Mouse (Mus musculus) stomach, embryonic 14.5 days (tissue): ENCODE data around the gene Sec24b. TPM values are rescaled to one million over a fixed set of nuclear protein-coding genes. Genes with fewer than 3 reads are reported as not detected.

Source experiments
- ATAC-seq: fragments of 200-750 bp; cut with Nextera tagmentation; 2 replicates; pipeline ENCODE4 v1.8.0; 2017; ENCODE audit warnings: low read depth, moderate TSS enrichment; ENCODE audit not compliant: insufficient number of reproducible peaks, insufficient read depth, low FRiP score
- H3K27ac ChIP-seq: fragments of 300-500 bp; sonication (generic); 2 replicates; pipeline ENCODE4 v1.5.1; 2014; ENCODE audit warnings: mild to moderate bottlenecking, low read length, moderate library complexity, mixed read lengths
- H3K27me3 ChIP-seq: fragments of 300-500 bp; sonication (generic); 2 replicates; pipeline ENCODE4 v1.6.1; 2014; ENCODE audit warnings: low read length, control low read depth, mixed read lengths; ENCODE audit not compliant: control insufficient read depth, insufficient read depth
- H3K36me3 ChIP-seq: fragments of 300-500 bp; sonication (generic); 2 replicates; pipeline ENCODE4 v1.6.1; 2014; ENCODE audit warnings: mild to moderate bottlenecking, control low read depth, low read length, moderate library complexity, mixed read lengths; ENCODE audit not compliant: control insufficient read depth, insufficient read depth
- H3K4me1 ChIP-seq: fragments of 300-500 bp; sonication (generic); 2 replicates; pipeline ENCODE4 v1.6.1; 2014; ENCODE audit warnings: low read length, control low read depth, mixed read lengths; ENCODE audit not compliant: control insufficient read depth, insufficient read depth
- H3K4me2 ChIP-seq: fragments of 300-500 bp; sonication (generic); replicated peaks from 2 replicates; pipeline ENCODE4 v1.6.1; 2014; ENCODE audit warnings: low read depth, low read length, control low read depth
- H3K4me3 ChIP-seq: fragments of 300-500 bp; sonication (generic); 2 replicates; pipeline ENCODE4 v1.5.1; 2014; ENCODE audit warnings: low read depth, low read length, control low read depth
- H3K9ac ChIP-seq: fragments of 300-500 bp; sonication (generic); replicated peaks from 2 replicates; pipeline ENCODE4 v1.6.1; 2014; ENCODE audit warnings: low read depth, mild to moderate bottlenecking, control low read depth, low read length, moderate library complexity, mixed read lengths
- H3K9me3 ChIP-seq: fragments of 300-500 bp; sonication (generic); 2 replicates; pipeline ENCODE4 v1.6.1; 2016; ENCODE audit warnings: low read depth, low read length, control low read depth; ENCODE audit not compliant: control insufficient read depth
- WGBS: fragments of 180-500 bp; shearing (Covaris S2); extraction: QIAGEN DNeasy Blood & Tissue Kit; methylation state at CpG from one replicate; pipeline ENCODE4 v1.1.7; 2014; 5-methylcytosine and 5-hydroxymethylcytosine counted together
- polyA plus RNA-seq: library from polyadenylated mRNA; unstranded; fragments of >200 nt; fragmentation: Nextera tagmentation; extraction: Ambion mirVana; gene quantifications from 2 replicates; pipeline ENCODE4 v1.2.1, GENCODE M21; 2014

The Sec24b gene
- polyA plus RNA-seq, 1 experiment from 2014 or later: 37.1 TPM

GRCm38 (mm10) chr3:130060396-130061029, 840 bp downstream of the Sec24b start:
- H3K9me3 ChIP-seq: no peaks in the 10 kb centered on the region
- H3K4me3 ChIP-seq: peak overlapping the region; percentile 90
- peak overlapping the region; percentile 97 for H3K9ac ChIP-seq
- no peaks in the 10 kb centered on the region for H3K27me3 ChIP-seq
- H3K36me3 ChIP-seq: no peaks in the 10 kb centered on the region
- peaks cover 15% of the 10 kb centered on the region for H3K4me1 ChIP-seq
- WGBS: under 1% methylated on average over 47 of the region's 92 CpGs
- peak overlapping the region; percentile 98 for H3K27ac ChIP-seq
- peak overlapping the region; percentile 73 for H3K4me2 ChIP-seq
- peak; percentile 93 for ATAC-seq

GRCm38 (mm10) chr3:130059805-130060395, 1.5 kb downstream of the Sec24b start:
- WGBS: under 1% methylated on average over 40 of the region's 42 CpGs
- ATAC-seq: no peak; the same call in 1 of the 2 replicates
- H3K27me3 ChIP-seq: no peaks in the 10 kb centered on the region
- H3K4me1 ChIP-seq: peaks cover 15% of the 10 kb centered on the region
- H3K9me3 ChIP-seq: no peaks in the 10 kb centered on the region
- H3K36me3 ChIP-seq: no peaks in the 10 kb centered on the region
- peak overlapping the region; percentile 90 for H3K4me3 ChIP-seq
- peak overlapping the region; percentile 73 for H3K4me2 ChIP-seq
- H3K27ac ChIP-seq: peak overlapping the region; percentile 98
- peak overlapping the region; percentile 97 for H3K9ac ChIP-seq

- H3K4me3 ChIP-seq: no peak overlapping the region
- H3K9me3 ChIP-seq: no peaks in the 10 kb centered on the region
- peaks cover 23% of the 10 kb centered on the region for H3K4me1 ChIP-seq
These were observed 2.9 kb downstream of the Sec24b start for GRCm38 (mm10) chr3:130058488-130058887.

GRCm38 (mm10) chr3:130057569-130058345, 3.6 kb downstream of the Sec24b start:
- no peaks in the 10 kb centered on the region for H3K27me3 ChIP-seq
- H3K36me3 ChIP-seq: no peaks in the 10 kb centered on the region
- no peak overlapping the region for H3K4me3 ChIP-seq
- H3K4me1 ChIP-seq: peaks cover 29% of the 10 kb centered on the region
- no peak overlapping the region for H3K27ac ChIP-seq
- ATAC-seq: no peak
- 66% methylated on average over 14 of the region's 14 CpGs for WGBS
- no peaks in the 10 kb centered on the region for H3K9me3 ChIP-seq
- H3K9ac ChIP-seq: no peak overlapping the region
- H3K4me2 ChIP-seq: no peak overlapping the region

More at GRCm38 (mm10) chr3:130058488-130058887, 2.9 kb downstream of the Sec24b start:
- WGBS: 54% methylated on average over 2 of the region's 2 CpGs
- H3K27ac ChIP-seq: no peak overlapping the region
- no peaks in the 10 kb centered on the region for H3K27me3 ChIP-seq
- ATAC-seq: no peak
- no peaks in the 10 kb centered on the region for H3K36me3 ChIP-seq
- H3K9ac ChIP-seq: no peak overlapping the region
- peak overlapping the region; percentile 73 for H3K4me2 ChIP-seq

- peaks cover 30% of the 10 kb centered on the region for H3K4me1 ChIP-seq
- no peak overlapping the region for H3K4me2 ChIP-seq
- ATAC-seq: no peak
- H3K4me3 ChIP-seq: no peak overlapping the region
- no peaks in the 10 kb centered on the region for H3K9me3 ChIP-seq
- no peak overlapping the region for H3K9ac ChIP-seq
- no peak overlapping the region for H3K27ac ChIP-seq
- no peaks in the 10 kb centered on the region for H3K27me3 ChIP-seq
- 83% methylated on average over 15 of the region's 15 CpGs for WGBS
- no peaks in the 10 kb centered on the region for H3K36me3 ChIP-seq
These were observed 5.7 kb downstream of the Sec24b start for GRCm38 (mm10) chr3:130055416-130056385.

GRCm38 (mm10) chr3:130054587-130054986, 6.8 kb downstream of the Sec24b start:
- Histone ChIP-seq H3K27me3 (no peaks in the 10 kb centered on the region), H3K4me1 (peaks cover 30% of the 10 kb centered on the region), H3K9ac (no peak overlapping the region), H3K9me3 (no peaks in the 10 kb centered on the region), H3K4me2 (no peak overlapping the region), H3K4me3 (no peak overlapping the region), H3K36me3 (no peaks in the 10 kb centered on the region), H3K27ac (no peak overlapping the region)
- WGBS: 59% methylated on average over 6 of the region's 6 CpGs
- no peak for ATAC-seq

GRCm38 (mm10) chr3:130053340-130054066, 7.8 kb downstream of the Sec24b start:
- H3K27ac ChIP-seq: no peak overlapping the region; the same call in 1 of the 2 replicates
- no peak overlapping the region for H3K4me2 ChIP-seq
- no peaks in the 10 kb centered on the region for H3K9me3 ChIP-seq
- H3K36me3 ChIP-seq: no peaks in the 10 kb centered on the region
- H3K27me3 ChIP-seq: no peaks in the 10 kb centered on the region
- 47% methylated on average over 10 of the region's 10 CpGs for WGBS
- H3K4me3 ChIP-seq: no peak overlapping the region
- H3K9ac ChIP-seq: no peak overlapping the region
- H3K4me1 ChIP-seq: peaks cover 19% of the 10 kb centered on the region
- ATAC-seq: no peak
